Mouse (Mus musculus) lung, postnatal 0 days (tissue): Measurements from ENCODE around the gene Castor2.

Experiments
- CTCF ChIP-seq: IDR thresholded peaks from 2 replicates; pipeline ENCODE4 v1.5.1; 2016; ENCODE audit warnings: antibody characterized with exemption, mild to moderate bottlenecking
- EP300 ChIP-seq: IDR thresholded peaks from 2 replicates; pipeline ENCODE4 v1.6.1; 2016; ENCODE audit warnings: antibody characterized with exemption, mild to moderate bottlenecking, control low read depth

DNA sequence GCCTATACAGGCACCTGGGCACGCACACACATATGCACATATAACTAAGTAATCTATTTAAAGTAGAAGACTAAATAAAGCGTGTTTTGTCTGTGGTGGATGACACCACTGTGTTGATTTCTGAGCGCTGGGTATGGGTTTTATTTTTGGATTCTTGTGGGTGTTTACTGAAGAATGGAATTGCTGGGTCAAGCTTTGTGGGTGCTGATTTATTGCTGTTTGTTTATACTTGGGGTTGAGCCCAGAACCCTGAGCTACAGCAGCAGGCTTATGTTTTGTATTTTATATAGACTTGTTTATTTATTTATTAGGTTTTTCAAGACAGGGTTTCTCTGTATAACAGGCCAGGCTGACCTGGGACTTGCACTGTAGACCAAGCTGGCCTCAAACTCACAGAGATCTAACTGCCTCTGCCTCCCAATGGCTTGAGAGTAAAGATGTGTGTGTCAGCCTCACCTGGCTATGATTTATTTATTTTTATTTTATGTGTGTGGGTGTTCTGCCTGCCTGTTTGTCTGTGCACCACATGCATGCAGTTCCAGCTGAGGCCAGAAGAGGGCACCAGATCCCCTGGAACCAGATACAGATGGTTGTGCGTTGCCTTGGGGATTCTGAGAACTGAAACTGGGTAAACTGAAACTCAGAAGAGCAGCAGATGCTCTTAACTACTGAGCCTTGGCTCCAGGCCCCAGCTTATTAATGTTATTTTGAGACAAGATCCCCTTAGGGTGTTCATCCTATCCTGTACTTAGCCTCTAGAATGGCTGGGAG, 87.6 kb downstream of the Castor2 start:
- peak; percentile 94 for TF ChIP-seq CTCF
- TF ChIP-seq EP300, result no peak
